Mouse (Mus musculus): ENCODE measurements around the gene Ift122.
"Not testable (repeated sequence)": the region's sequence is repeated elsewhere in the genome, so short reads cannot be mapped to it uniquely, and the experiment has no call there.

GRCm38 (mm10) chr6:115823850-115824464, 29.3 kb upstream of the Ift122 start:
- not testable (repeated sequence) for TF ChIP-seq TAL1 (IDR thresholded peaks at IDR 0.05; ENCODE audit: low read length); MAFK (IDR thresholded peaks at IDR 0.05; ENCODE audit: borderline replicate concordance, low read depth, low read length); MAX (IDR thresholded peaks at IDR 0.05; ENCODE audit: low read length); EP300 (IDR thresholded peaks at IDR 0.05; ENCODE audit: low read depth in 1 of 2, low read length in 2 of 2); MEF2A (IDR thresholded peaks at IDR 0.05; ENCODE audit: extremely low read depth, insufficient replicate concordance, low read depth, low read length, poor library complexity, severe bottlenecking); BHLHE40 (IDR thresholded peaks at IDR 0.05; ENCODE audit: borderline replicate concordance, low read depth, low read length); POLR2A (IDR thresholded peaks at IDR 0.05; ENCODE audit: control insufficient read depth in 1 of 2, insufficient read depth in 1 of 2, low read depth in 1 of 2, low read length in 2 of 2, poor library complexity in 1 of 2); USF2 (IDR thresholded peaks at IDR 0.05; ENCODE audit: borderline replicate concordance in 1 of 2, insufficient read depth in 1 of 2, low read depth in 1 of 2, low read length in 2 of 2); GATA1 (IDR thresholded peaks at IDR 0.05; ENCODE audit: low read depth, low read length)
- peak; percentile 32 to 77 (median 62); a peak in 5 of 6 replicates for TF ChIP-seq CTCF (IDR thresholded peaks at IDR 0.05 in 2 of 3, conservative IDR thresholded peaks at IDR 0.05 in 1 of 3; ENCODE audit: control insufficient read depth in 1 of 3, insufficient read depth in 1 of 3, low read depth in 2 of 3, low read length in 3 of 3, poor library complexity in 1 of 3, severe bottlenecking in 1 of 3)
- TF ChIP-seq ZC3H11A (IDR thresholded peaks at IDR 0.05; ENCODE audit: low read depth, low read length), result peak; percentile 36; the same call in 1 of the 2 replicates
- peak; percentile 71 for TF ChIP-seq SMC3 (IDR thresholded peaks at IDR 0.05; ENCODE audit: low read depth, low read length)
